Mouse (Mus musculus): Measurements from ENCODE around the gene Cpsf4.

Cpsf4 gene

DNA sequence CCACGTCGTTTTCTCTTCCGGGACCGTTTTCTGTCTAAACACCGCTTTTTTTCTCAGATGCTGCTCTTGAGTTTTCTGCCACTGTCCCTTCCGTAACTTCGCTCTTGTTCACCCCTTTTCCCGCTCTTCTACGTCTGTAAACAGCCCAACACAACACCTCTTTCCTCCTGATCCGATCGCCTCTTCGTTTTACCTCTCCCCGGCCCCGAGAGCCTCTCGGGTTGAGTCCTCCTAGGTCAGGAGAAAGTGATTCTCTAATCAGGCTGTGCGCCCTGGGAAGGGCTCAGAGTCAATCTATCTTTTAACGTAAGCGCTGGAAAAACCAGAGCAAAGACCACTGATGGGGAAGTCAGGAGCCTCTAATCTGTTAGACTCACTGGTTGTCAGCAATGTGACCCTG lies 26.4 kb upstream of the Cpsf4 start:
- Histone ChIP-seq H3K36me3 (ENCODE audit: control insufficient read depth, insufficient read depth, low read length, poor library complexity, severe bottlenecking) (peaks cover 14% of the 10 kb centered on the region; the same call in 1 of the 2 replicates), H3K27me3 (ENCODE audit: control insufficient read depth, insufficient read depth, low read length, poor library complexity, severe bottlenecking) (no peaks in the 10 kb centered on the region)
- DNase-seq (ENCODE audit: low read depth, low spot score): no peak

DNA sequence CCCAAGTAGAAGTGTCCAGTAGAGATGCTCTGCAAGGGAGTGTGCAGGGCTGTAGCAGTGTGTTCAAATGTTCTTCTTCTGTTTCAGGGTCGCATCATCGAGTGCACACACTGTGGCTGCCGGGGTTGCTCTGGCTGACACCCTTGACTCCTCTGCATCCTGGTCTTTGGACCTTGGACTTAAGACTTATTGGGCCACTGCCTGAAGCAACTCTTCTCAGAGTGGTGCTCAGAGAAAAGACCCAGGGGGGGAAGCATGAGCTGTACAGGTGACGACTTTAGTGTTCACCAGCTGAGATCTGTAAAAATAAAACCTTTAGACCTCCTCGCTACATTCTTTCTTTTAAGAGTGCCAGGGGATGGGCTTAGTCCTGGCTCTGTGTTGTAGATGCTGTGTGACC lies 19.3 kb upstream of the Cpsf4 start:
- Histone ChIP-seq H3K27me3 (ENCODE audit: control insufficient read depth, insufficient read depth, low read length, poor library complexity, severe bottlenecking) (no peaks in the 10 kb centered on the region), H3K36me3 (ENCODE audit: control insufficient read depth, insufficient read depth, low read length, poor library complexity, severe bottlenecking) (peaks cover 33% of the 10 kb centered on the region)
- no peak for DNase-seq (ENCODE audit: low read depth, low spot score)

DNA sequence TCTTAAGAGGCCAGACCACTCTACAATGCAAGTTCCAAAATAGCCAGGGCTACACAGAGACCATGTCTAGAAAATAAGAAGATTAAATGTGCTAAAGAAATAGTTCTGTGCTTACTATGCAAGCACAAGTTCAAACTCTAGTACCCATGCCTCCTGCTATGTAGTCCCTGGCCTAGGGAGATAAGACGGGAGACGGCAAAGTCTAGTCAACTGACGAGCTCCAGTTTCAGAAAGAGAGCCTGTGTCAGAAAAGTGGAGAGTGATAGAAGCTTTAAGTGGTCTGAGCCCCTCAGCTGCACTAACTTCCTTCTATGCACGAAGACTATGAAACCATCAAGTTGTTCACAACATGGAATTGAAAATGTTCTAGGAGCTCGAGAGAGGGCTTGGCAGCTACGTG lies 17.7 kb upstream of the Cpsf4 start:
- peaks cover 30% of the 10 kb centered on the region for H3K36me3 ChIP-seq (ENCODE audit: control insufficient read depth, insufficient read depth, low read length, poor library complexity, severe bottlenecking)
- H3K27me3 ChIP-seq (ENCODE audit: control insufficient read depth, insufficient read depth, low read length, poor library complexity, severe bottlenecking): no peaks in the 10 kb centered on the region
- no peak for DNase-seq (ENCODE audit: low read depth, low spot score)

DNA sequence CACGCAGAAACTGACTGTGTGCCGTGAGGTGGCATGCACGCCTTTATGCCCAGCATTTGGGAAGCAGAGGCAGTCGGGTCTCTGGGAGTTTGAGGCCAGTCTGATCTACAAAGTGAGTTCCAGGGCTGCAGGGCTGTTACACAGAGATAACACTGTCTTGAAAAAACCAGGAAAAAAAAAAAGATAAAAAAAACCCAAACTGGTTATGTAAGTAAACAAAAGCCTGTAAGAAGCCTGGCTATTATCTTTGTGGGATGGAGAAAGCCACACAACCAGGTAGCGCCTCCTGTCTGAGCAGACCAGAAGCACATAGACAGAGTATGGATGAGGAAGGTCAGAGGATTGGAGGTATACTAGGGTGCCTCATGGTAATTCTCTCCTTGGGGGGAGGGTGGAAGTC lies 14.3 kb upstream of the Cpsf4 start:
- no peak for DNase-seq (ENCODE audit: low read depth, low spot score)
- no peaks in the 10 kb centered on the region for H3K27me3 ChIP-seq (ENCODE audit: control insufficient read depth, insufficient read depth, low read length, poor library complexity, severe bottlenecking)
- peaks cover 23% of the 10 kb centered on the region for H3K36me3 ChIP-seq (ENCODE audit: control insufficient read depth, insufficient read depth, low read length, poor library complexity, severe bottlenecking)

DNA sequence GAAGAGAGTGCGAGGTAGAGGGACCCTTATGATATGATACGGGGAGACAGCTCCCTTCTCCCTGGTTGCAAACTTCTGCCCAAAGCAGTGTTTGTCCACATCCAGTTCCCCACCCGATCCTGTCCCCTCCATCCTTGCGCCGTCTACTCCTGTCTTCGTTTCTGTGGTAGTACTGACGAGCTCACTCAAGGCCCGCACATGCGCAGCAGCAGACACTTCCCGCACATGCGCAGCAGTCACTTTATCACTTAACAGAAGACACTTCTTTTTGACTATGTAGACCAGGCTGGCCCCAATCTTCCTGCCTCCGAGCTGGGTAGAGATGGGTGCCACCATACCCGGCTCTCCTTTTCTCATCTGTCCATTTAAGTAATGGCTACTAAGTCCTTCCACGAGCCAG lies 5.7 kb upstream of the Cpsf4 start:
- no peaks in the 10 kb centered on the region for H3K27me3 ChIP-seq (ENCODE audit: control insufficient read depth, insufficient read depth, low read length, poor library complexity, severe bottlenecking)
- no peak for DNase-seq (ENCODE audit: low read depth, low spot score)
- peaks cover 4% of the 10 kb centered on the region for H3K36me3 ChIP-seq (ENCODE audit: control insufficient read depth, insufficient read depth, low read length, poor library complexity, severe bottlenecking)

DNA sequence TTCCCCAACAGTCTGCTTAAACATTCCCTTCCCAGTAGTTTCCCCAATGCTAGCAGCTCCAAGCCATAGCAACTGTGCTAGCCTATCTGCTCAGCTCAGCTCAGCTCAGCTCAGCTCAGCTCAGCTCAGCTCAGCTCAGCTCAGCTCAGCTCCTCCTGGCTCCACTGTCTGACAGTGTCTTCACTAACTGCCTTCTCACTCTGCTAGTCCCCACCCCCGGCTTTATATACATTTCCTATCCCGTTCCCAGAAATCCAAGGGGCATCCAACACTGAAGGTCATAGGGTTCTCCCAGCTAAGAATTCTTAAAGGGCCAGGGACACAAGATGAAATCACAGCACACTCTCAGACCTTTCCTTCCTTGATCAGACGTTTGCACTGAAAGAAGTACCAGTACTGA lies 2.3 kb upstream of the Cpsf4 start:
- DNase-seq (ENCODE audit: low read depth, low spot score): no peak
- no peaks in the 10 kb centered on the region for H3K27me3 ChIP-seq (ENCODE audit: control insufficient read depth, insufficient read depth, low read length, poor library complexity, severe bottlenecking)
- H3K36me3 ChIP-seq (ENCODE audit: control insufficient read depth, insufficient read depth, low read length, poor library complexity, severe bottlenecking): no peaks in the 10 kb centered on the region

DNA sequence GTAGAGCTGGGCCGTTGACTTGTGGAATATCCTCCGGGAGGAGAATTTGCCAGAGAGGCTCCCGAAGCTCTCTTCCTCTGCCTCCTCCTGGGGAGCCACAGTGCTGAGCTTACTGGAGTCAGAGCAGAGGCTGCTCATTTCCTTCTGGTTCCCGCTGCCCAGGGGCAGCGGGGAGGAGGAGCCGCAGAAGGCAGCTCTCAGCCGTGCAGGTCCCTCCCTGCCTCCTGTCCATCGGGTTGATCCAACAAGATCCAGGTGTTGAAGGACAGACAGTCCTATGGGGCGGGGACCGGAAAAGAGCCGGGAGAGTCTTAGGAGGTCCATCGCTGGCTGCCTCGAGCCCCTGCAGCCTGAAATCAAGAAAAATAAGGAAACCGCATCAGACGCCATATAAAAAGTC lies 1.8 kb upstream of the Cpsf4 start:
- Histone ChIP-seq H3K27me3 (ENCODE audit: control insufficient read depth, insufficient read depth, low read length, poor library complexity, severe bottlenecking) (no peaks in the 10 kb centered on the region), H3K36me3 (ENCODE audit: control insufficient read depth, insufficient read depth, low read length, poor library complexity, severe bottlenecking) (peaks cover under 1% of the 10 kb centered on the region; the same call in 1 of the 2 replicates)
- DNase-seq (ENCODE audit: low read depth, low spot score): no peak

DNA sequence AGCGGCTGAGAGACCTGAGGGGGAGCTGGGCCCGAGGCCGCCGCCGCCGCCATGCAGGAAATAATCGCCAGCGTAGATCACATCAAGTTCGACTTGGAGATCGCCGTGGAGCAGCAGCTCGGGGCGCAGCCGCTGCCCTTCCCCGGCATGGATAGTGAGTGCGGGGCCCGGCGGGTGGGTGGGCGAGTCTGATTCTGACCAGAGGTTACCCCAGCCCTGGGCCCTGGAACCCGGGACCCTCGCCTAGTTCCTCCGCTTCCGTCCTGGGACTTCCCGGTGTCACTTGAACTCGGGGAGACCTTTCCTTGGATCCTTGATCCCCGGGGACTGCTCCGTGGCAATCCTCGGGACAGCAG lies 271 bp downstream of the Cpsf4 start:
- Histone ChIP-seq H3K36me3 (ENCODE audit: control insufficient read depth, insufficient read depth, low read length, poor library complexity, severe bottlenecking) (peaks cover 2% of the 10 kb centered on the region; the same call in 1 of the 2 replicates), H3K27me3 (ENCODE audit: control insufficient read depth, insufficient read depth, low read length, poor library complexity, severe bottlenecking) (no peaks in the 10 kb centered on the region)
- no peak for DNase-seq (ENCODE audit: low read depth, low spot score)

DNA sequence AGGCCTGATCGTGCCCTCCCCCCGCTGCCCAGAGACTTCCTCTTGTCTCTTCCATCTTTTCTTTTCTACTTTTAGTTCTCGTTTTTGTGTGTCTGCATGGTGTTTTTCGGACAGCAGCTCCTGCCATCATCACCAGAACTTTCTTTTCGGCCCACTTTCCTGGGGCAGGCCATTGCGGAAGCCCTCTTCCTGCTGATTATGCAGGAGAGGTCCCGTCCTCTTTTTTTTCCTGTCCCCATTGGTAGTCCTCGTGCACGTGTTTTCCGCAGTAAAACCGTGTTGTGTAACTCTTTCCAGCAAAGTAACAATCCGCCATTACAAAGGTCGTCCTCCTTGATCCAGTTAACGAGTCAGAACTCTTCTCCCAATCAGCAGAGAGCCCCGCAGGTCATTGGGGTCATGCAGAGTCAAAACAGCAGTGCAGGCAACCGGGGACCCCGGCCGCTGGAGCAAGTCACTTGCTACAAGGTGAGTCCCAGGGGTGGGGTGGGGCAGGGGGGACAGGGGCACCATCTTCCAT lies 11.5 kb downstream of the Cpsf4 start:
- Histone ChIP-seq H3K27me3 (ENCODE audit: control insufficient read depth, insufficient read depth, low read length, poor library complexity, severe bottlenecking) (no peaks in the 10 kb centered on the region), H3K36me3 (ENCODE audit: control insufficient read depth, insufficient read depth, low read length, poor library complexity, severe bottlenecking) (peaks cover 16% of the 10 kb centered on the region)
- no peak for DNase-seq (ENCODE audit: low read depth, low spot score)

DNA sequence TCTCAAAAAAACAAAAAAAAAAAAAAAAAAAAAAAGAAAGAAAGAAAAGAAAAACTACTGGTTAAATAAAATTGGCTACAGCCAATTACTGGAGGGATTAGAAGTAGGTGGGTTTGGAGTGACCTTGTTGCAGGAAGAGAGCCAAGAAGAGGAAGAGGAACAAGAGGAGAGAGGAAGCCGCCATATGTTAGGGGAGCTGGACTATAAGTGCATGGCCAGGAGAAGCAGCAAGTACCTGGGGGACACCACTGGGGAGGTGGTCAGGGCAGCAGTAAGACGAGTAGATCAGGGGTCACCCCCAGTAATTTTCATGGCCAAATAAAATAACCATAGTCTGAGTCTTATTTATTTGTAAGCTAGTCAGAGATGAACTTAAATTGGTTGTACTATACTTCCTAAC lies 18.2 kb downstream of the Cpsf4 start:
- DNase-seq (ENCODE audit: low read depth, low spot score): no peak
- H3K36me3 ChIP-seq (ENCODE audit: control insufficient read depth, insufficient read depth, low read length, poor library complexity, severe bottlenecking): peaks cover 11% of the 10 kb centered on the region
- H3K27me3 ChIP-seq (ENCODE audit: control insufficient read depth, insufficient read depth, low read length, poor library complexity, severe bottlenecking): no peaks in the 10 kb centered on the region

DNA sequence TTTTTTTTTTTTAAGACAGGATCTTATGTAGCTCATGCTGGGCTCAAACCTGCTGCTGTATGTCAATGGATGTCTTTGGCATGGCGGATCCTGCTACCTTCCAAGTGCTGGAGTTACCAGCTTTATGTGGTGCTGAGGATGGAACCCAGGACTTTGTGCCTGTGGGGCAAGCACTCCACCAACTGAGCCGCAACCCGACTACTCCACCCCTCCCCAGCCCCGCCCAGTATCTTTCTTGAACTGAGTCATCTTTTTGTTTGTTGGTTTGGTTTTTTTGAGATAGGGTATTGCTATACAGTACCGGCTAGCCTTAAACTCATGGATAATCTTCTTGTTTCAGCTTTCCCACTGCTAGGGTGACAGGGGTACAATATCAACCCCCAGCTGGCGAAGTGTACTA lies 22.4 kb downstream of the Cpsf4 start:
- no peak for DNase-seq (ENCODE audit: low read depth, low spot score)
- H3K36me3 ChIP-seq (ENCODE audit: control insufficient read depth, insufficient read depth, low read length, poor library complexity, severe bottlenecking): peaks cover 5% of the 10 kb centered on the region
- no peaks in the 10 kb centered on the region for H3K27me3 ChIP-seq (ENCODE audit: control insufficient read depth, insufficient read depth, low read length, poor library complexity, severe bottlenecking)

DNA sequence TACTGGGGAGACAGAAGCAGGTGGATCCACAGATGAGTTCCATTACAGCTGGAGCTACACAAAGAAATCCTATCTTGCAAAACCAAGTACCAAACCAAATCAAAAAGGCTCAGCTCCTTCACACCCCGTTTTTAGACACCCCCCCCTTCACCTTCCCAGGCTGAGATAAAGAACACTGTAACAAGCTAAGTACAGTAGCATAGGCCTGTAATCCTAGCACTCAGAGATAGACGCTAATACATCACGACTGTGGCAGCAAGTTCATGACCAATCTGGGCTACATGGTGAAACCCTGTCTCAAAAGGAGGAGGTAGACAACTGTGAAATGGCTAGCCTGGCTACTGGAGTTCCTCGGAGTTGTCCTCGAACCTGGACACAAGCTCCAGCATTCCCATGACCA lies 23.4 kb downstream of the Cpsf4 start:
- Histone ChIP-seq H3K36me3 (ENCODE audit: control insufficient read depth, insufficient read depth, low read length, poor library complexity, severe bottlenecking) (peaks cover 7% of the 10 kb centered on the region), H3K27me3 (ENCODE audit: control insufficient read depth, insufficient read depth, low read length, poor library complexity, severe bottlenecking) (no peaks in the 10 kb centered on the region)
- DNase-seq (ENCODE audit: low read depth, low spot score): no peak

DNA sequence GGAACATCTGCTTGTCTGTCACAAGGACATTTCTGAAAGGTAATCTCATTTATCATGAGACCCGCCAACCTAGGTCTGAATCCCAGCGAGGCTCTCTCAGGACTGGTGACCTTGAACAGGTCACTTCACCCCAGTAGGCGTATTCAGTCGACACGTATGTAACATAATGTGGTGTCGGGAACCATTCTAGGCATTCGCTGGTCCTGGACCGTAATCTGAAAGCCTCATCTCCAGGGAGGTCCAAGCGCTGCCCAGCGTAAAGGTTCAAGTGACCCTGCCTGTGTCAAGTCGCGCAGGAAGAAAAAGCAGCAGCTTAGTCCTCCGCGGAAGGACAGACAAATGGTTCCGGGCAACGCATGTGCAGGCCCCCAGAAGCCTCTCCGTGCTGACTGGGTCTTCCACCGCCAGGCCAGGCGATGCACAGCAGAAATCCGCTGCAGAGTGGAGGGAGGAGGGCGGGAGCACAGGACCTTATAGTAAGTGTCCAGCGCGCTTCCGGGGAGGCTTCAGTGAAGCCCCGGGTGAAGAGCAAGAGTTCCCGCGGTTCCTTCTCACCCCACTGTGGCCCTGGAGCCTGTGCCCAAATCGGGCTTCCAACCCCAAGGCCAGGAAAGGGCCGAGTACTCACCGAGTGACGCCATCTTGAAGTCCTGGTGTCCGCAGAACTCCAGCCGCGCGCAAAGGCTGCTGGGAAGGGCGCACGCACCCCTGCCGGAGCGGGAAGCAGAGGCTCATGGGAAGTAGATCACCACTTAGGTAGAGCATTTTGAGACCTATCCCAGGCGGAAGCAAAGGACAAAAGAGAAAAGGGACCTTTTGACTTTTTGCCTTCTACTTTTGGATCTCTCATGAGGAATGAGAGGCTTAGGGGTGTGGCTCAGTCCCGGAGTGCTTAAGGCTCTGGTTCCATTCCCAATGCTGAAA lies 24.1 kb downstream of the Cpsf4 start:
- Histone ChIP-seq H3K27me3 (ENCODE audit: control insufficient read depth, insufficient read depth, low read length, poor library complexity, severe bottlenecking) (no peaks in the 10 kb centered on the region), H3K36me3 (ENCODE audit: control insufficient read depth, insufficient read depth, low read length, poor library complexity, severe bottlenecking) (peaks cover 4% of the 10 kb centered on the region)
- peak; percentile 89 for DNase-seq (ENCODE audit: low read depth, low spot score)

DNA sequence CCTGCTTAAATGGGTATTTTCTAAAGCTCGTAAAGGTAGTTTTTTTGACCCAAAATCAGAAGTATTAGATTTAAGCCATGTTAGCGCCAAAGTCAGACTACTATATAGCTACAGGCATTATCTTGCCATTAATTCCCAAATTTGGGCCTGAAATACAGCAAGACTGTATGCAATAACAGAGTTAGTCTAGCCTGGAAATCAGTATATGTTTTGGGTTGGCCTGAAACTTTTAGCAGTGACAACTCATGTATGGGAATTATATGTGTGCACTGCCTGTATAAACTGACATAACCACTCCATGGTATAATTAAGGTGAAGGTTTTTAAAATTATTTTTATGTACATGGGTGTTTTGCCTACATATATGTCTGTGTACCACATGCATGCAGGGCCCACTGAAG lies 24.9 kb downstream of the Cpsf4 start, which contains the start of gene Atp5j2:
Gene Atp5j2 (minus strand): TSS at position 101 of the 400 bp plus-strand sequence.
- DNase-seq (ENCODE audit: low read depth, low spot score): no peak
- Histone ChIP-seq H3K27me3 (ENCODE audit: control insufficient read depth, insufficient read depth, low read length, poor library complexity, severe bottlenecking) (no peaks in the 10 kb centered on the region), H3K36me3 (ENCODE audit: control insufficient read depth, insufficient read depth, low read length, poor library complexity, severe bottlenecking) (peaks cover 4% of the 10 kb centered on the region)

DNA sequence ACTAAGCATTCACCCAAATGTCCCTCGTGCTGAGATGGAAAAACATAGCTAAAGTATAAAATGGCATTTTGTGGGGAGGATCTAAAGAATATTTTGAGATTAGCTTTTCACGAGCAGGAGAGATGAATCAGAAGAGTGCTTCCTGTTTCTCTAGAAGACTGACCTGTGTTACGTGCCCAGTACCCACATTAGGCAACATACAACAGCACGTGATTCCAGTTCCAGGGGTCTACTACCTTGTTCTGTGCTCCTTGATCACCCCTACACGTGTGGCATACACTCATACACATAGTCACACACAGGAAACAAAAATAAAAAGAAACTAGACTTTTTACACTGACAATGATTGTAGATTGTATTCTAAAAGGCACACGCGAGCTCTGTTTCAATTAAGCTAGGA lies 33.4 kb downstream of the Cpsf4 start:
- no peaks in the 10 kb centered on the region for H3K27me3 ChIP-seq (ENCODE audit: control insufficient read depth, insufficient read depth, low read length, poor library complexity, severe bottlenecking)
- no peak for DNase-seq (ENCODE audit: low read depth, low spot score)
- H3K36me3 ChIP-seq (ENCODE audit: control insufficient read depth, insufficient read depth, low read length, poor library complexity, severe bottlenecking): no peaks in the 10 kb centered on the region; the same call in 1 of the 2 replicates

All from splenic B cell, adult 2 months (primary cell).